Mouse (Mus musculus): ENCODE measurements at regions not wholly inside any gene's neighbourhood (a gene's known extent, or its start where the extent isn't known, plus 50 kb on each side); places are given as distances from the start of the nearest gene placed in this dataset.

GRCm38 (mm10) chr1:186425421-186425820, 280.4 kb downstream of the Tgfb2 start:
- TF ChIP-seq NANOG (IDR thresholded peaks at IDR 0.05; ENCODE audit: borderline replicate concordance, low read length) (no peak), CTCF (conservative IDR thresholded peaks at IDR 0.05; ENCODE audit: low read length) (no peak), POU5F1 (IDR thresholded peaks at IDR 0.05; ENCODE audit: borderline replicate concordance, low read length) (no peak)
- no peaks in the 10 kb centered on the region; the same call in 1 of the 2 replicates for H3K27me3 ChIP-seq (ENCODE audit: insufficient read depth, low read length)
- no peak overlapping the region for H3K4me3 ChIP-seq (replicated peaks; ENCODE audit: low read length)
- no peaks in the 10 kb centered on the region for H3K4me1 ChIP-seq (replicated peaks; ENCODE audit: low read depth, low read length)
- no peaks in the 10 kb centered on the region for H3K9me3 ChIP-seq (ENCODE audit: low read length)
- H3K36me3 ChIP-seq (ENCODE audit: insufficient read depth, low read length), result no peaks in the 10 kb centered on the region

- TF ChIP-seq CTCF (conservative IDR thresholded peaks at IDR 0.05; ENCODE audit: low read length), result no peak
- TF ChIP-seq NANOG (IDR thresholded peaks at IDR 0.05; ENCODE audit: borderline replicate concordance, low read length), result no peak
- TF ChIP-seq POU5F1 (IDR thresholded peaks at IDR 0.05; ENCODE audit: borderline replicate concordance, low read length), result no peak
- no peaks in the 10 kb centered on the region for H3K9me3 ChIP-seq (ENCODE audit: low read length)
- H3K36me3 ChIP-seq (ENCODE audit: insufficient read depth, low read length), result no peaks in the 10 kb centered on the region
- no peaks in the 10 kb centered on the region for H3K4me1 ChIP-seq (replicated peaks; ENCODE audit: low read depth, low read length)
- no peak overlapping the region for H3K4me3 ChIP-seq (replicated peaks; ENCODE audit: low read length)
- no peaks in the 10 kb centered on the region; the same call in 1 of the 2 replicates for H3K27me3 ChIP-seq (ENCODE audit: insufficient read depth, low read length)
These were observed 281.7 kb downstream of the Tgfb2 start for GRCm38 (mm10) chr1:186424084-186424483.

GRCm38 (mm10) chr1:186417101-186417500, 288.7 kb downstream of the Tgfb2 start:
- TF ChIP-seq NANOG (IDR thresholded peaks at IDR 0.05; ENCODE audit: borderline replicate concordance, low read length), result no peak
- no peak for TF ChIP-seq POU5F1 (IDR thresholded peaks at IDR 0.05; ENCODE audit: borderline replicate concordance, low read length)
- no peak for TF ChIP-seq CTCF (conservative IDR thresholded peaks at IDR 0.05; ENCODE audit: low read length)
- H3K4me1 ChIP-seq (replicated peaks; ENCODE audit: low read depth, low read length), result no peaks in the 10 kb centered on the region

GRCm38 (mm10) chr1:186415321-186415720, 290.5 kb downstream of the Tgfb2 start:
- Histone ChIP-seq H3K27me3 (ENCODE audit: insufficient read depth, low read length) (no peaks in the 10 kb centered on the region), H3K4me1 (replicated peaks; ENCODE audit: low read depth, low read length) (no peaks in the 10 kb centered on the region), H3K36me3 (ENCODE audit: insufficient read depth, low read length) (no peaks in the 10 kb centered on the region), H3K4me3 (replicated peaks; ENCODE audit: low read length) (no peak overlapping the region), H3K9me3 (ENCODE audit: low read length) (peaks cover 5% of the 10 kb centered on the region)
- no peak for TF ChIP-seq POU5F1 (IDR thresholded peaks at IDR 0.05; ENCODE audit: borderline replicate concordance, low read length)
- no peak for TF ChIP-seq CTCF (conservative IDR thresholded peaks at IDR 0.05; ENCODE audit: low read length)
- no peak for TF ChIP-seq NANOG (IDR thresholded peaks at IDR 0.05; ENCODE audit: borderline replicate concordance, low read length)

More at GRCm38 (mm10) chr1:186417101-186417500, 288.7 kb downstream of the Tgfb2 start:
- Histone ChIP-seq H3K27me3 (ENCODE audit: insufficient read depth, low read length) (no peaks in the 10 kb centered on the region), H3K9me3 (ENCODE audit: low read length) (peaks cover 5% of the 10 kb centered on the region), H3K4me3 (replicated peaks; ENCODE audit: low read length) (no peak overlapping the region), H3K36me3 (ENCODE audit: insufficient read depth, low read length) (no peaks in the 10 kb centered on the region)

GRCm38 (mm10) chr1:186413886-186414245, 291.9 kb downstream of the Tgfb2 start:
- H3K36me3 ChIP-seq (ENCODE audit: insufficient read depth, low read length), result no peaks in the 10 kb centered on the region
- TF ChIP-seq NANOG (IDR thresholded peaks at IDR 0.05; ENCODE audit: borderline replicate concordance, low read length) (no peak), POU5F1 (IDR thresholded peaks at IDR 0.05; ENCODE audit: borderline replicate concordance, low read length) (no peak), CTCF (conservative IDR thresholded peaks at IDR 0.05; ENCODE audit: low read length) (no peak)

GRCm38 (mm10) chr1:186413064-186413885, 292.5 kb downstream of the Tgfb2 start:
- no peaks in the 10 kb centered on the region for H3K4me1 ChIP-seq (replicated peaks; ENCODE audit: low read depth, low read length)
- H3K9me3 ChIP-seq (ENCODE audit: low read length), result peaks cover 5% of the 10 kb centered on the region
- TF ChIP-seq CTCF (conservative IDR thresholded peaks at IDR 0.05; ENCODE audit: low read length), result no peak
- TF ChIP-seq POU5F1 (IDR thresholded peaks at IDR 0.05; ENCODE audit: borderline replicate concordance, low read length), result no peak
- no peak for TF ChIP-seq NANOG (IDR thresholded peaks at IDR 0.05; ENCODE audit: borderline replicate concordance, low read length)
- no peaks in the 10 kb centered on the region for H3K36me3 ChIP-seq (ENCODE audit: insufficient read depth, low read length)
- H3K4me3 ChIP-seq (replicated peaks; ENCODE audit: low read length), result no peak overlapping the region
- H3K27me3 ChIP-seq (ENCODE audit: insufficient read depth, low read length), result no peaks in the 10 kb centered on the region

More at GRCm38 (mm10) chr1:186413886-186414245, 291.9 kb downstream of the Tgfb2 start:
- no peaks in the 10 kb centered on the region for H3K4me1 ChIP-seq (replicated peaks; ENCODE audit: low read depth, low read length)
- H3K27me3 ChIP-seq (ENCODE audit: insufficient read depth, low read length), result no peaks in the 10 kb centered on the region
- H3K9me3 ChIP-seq (ENCODE audit: low read length), result peaks cover 5% of the 10 kb centered on the region
- no peak overlapping the region for H3K4me3 ChIP-seq (replicated peaks; ENCODE audit: low read length)

GRCm38 (mm10) chr1:186412296-186412695, 293.5 kb downstream of the Tgfb2 start:
- H3K36me3 ChIP-seq (ENCODE audit: insufficient read depth, low read length), result no peaks in the 10 kb centered on the region
- H3K9me3 ChIP-seq (ENCODE audit: low read length), result peaks cover 5% of the 10 kb centered on the region
- no peak overlapping the region for H3K4me3 ChIP-seq (replicated peaks; ENCODE audit: low read length)
- TF ChIP-seq POU5F1 (IDR thresholded peaks at IDR 0.05; ENCODE audit: borderline replicate concordance, low read length) (no peak), NANOG (IDR thresholded peaks at IDR 0.05; ENCODE audit: borderline replicate concordance, low read length) (no peak), CTCF (conservative IDR thresholded peaks at IDR 0.05; ENCODE audit: low read length) (no peak)
- H3K4me1 ChIP-seq (replicated peaks; ENCODE audit: low read depth, low read length), result no peaks in the 10 kb centered on the region
- no peaks in the 10 kb centered on the region for H3K27me3 ChIP-seq (ENCODE audit: insufficient read depth, low read length)

- no peaks in the 10 kb centered on the region for H3K27me3 ChIP-seq (ENCODE audit: insufficient read depth, low read length)
- no peaks in the 10 kb centered on the region for H3K9me3 ChIP-seq (ENCODE audit: low read length)
- no peaks in the 10 kb centered on the region for H3K4me1 ChIP-seq (replicated peaks; ENCODE audit: low read depth, low read length)
- TF ChIP-seq NANOG (IDR thresholded peaks at IDR 0.05; ENCODE audit: borderline replicate concordance, low read length), result no peak
- TF ChIP-seq POU5F1 (IDR thresholded peaks at IDR 0.05; ENCODE audit: borderline replicate concordance, low read length), result no peak
- TF ChIP-seq CTCF (conservative IDR thresholded peaks at IDR 0.05; ENCODE audit: low read length), result no peak
- H3K36me3 ChIP-seq (ENCODE audit: insufficient read depth, low read length), result no peaks in the 10 kb centered on the region
- no peak overlapping the region for H3K4me3 ChIP-seq (replicated peaks; ENCODE audit: low read length)
These were observed 291.9 kb upstream of the Lyplal1 start for GRCm38 (mm10) chr1:186408986-186409441.
